Mouse (Mus musculus): ENCODE measurements at regions not wholly inside any gene's neighbourhood (a gene's known extent, or its start where the extent isn't known, plus 50 kb on each side); places are given as distances from the start of the nearest gene placed in this dataset.

DNA sequence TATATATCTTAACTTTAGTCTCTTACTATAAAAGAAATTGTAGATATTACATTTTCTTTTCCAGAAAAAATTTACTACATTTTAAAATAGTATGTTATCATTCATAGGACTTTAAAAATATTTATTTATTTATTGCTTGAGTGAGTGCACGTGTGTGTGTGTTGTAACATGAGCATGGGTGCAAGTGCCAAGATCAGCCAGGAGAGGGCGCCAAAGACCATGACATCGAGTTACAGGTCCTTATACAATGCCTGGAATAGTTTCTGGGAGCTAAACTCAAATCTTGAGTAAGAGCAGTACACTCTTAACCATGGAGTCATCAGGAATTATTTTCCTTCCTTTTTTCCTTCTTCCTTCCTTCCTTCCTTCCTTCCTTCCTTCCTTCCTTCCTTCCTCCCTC is 185.4 kb upstream of the Mageb4 start:
- no peaks in the 10 kb centered on the region for H3K4me1 ChIP-seq
- no peak overlapping the region for H3K4me3 ChIP-seq
- no peak overlapping the region for H3K27ac ChIP-seq (replicated peaks)
- no peaks in the 10 kb centered on the region for H3K9me3 ChIP-seq
- peak; percentile 42 for DNase-seq (ENCODE audit: low spot score)
- no peaks in the 10 kb centered on the region for H3K27me3 ChIP-seq (replicated peaks; ENCODE audit: low read depth, poor library complexity, severe bottlenecking)
- WGBS = 15% methylated on average over 3 of the region's 3 CpGs
- no peaks in the 10 kb centered on the region for H3K36me3 ChIP-seq (replicated peaks)
